Mouse (Mus musculus) liver, embryonic 16.5 days (tissue): ENCODE results near the gene Rbfox2. TPM values are rescaled to one million over a fixed set of nuclear protein-coding genes. Genes with fewer than 3 reads are reported as not detected.

Source experiments
- ATAC-seq: fragments of 200-750 bp; cut with Nextera tagmentation; 2 replicates; pipeline ENCODE4 v1.8.0; 2017; ENCODE audit warnings: low read depth, mild to moderate bottlenecking, moderate number of reproducible peaks, moderate library complexity
- H3K27ac ChIP-seq: fragments of 300-500 bp; sonication (generic); 2 replicates; pipeline ENCODE4 v1.5.1; 2014; ENCODE audit warnings: mild to moderate bottlenecking, low read length
- H3K27me3 ChIP-seq: fragments of 300-500 bp; sonication (generic); 2 replicates; pipeline ENCODE4 v1.6.1; 2014; ENCODE audit warnings: low read depth, low read length, mixed read lengths; ENCODE audit not compliant: control insufficient read depth, insufficient read depth
- H3K36me3 ChIP-seq: fragments of 300-500 bp; sonication (generic); 2 replicates; pipeline ENCODE4 v1.6.1; 2014; ENCODE audit warnings: mild to moderate bottlenecking; ENCODE audit not compliant: control insufficient read depth, insufficient read depth
- H3K4me1 ChIP-seq: fragments of 300-500 bp; sonication (generic); 2 replicates; pipeline ENCODE4 v1.6.1; 2014; ENCODE audit warnings: low read depth, low read length, mixed read lengths; ENCODE audit not compliant: control insufficient read depth
- H3K4me2 ChIP-seq: fragments of 300-500 bp; sonication (generic); 2 replicates; pipeline ENCODE4 v1.6.1; 2014; ENCODE audit warnings: low read depth, low read length, mixed read lengths
- H3K4me3 ChIP-seq: fragments of 300-500 bp; sonication (generic); 2 replicates; pipeline ENCODE4 v1.5.1; 2014; ENCODE audit warnings: low read depth, mild to moderate bottlenecking, low read length
- H3K9ac ChIP-seq: fragments of 300-500 bp; sonication (generic); 2 replicates; pipeline ENCODE4 v1.6.1; 2014; ENCODE audit warnings: low read depth, low read length
- H3K9me3 ChIP-seq: fragments of 300-500 bp; sonication (generic); replicated peaks from 2 replicates; pipeline ENCODE4 v1.6.1; 2016; ENCODE audit warnings: low read length; ENCODE audit not compliant: control insufficient read depth
- WGBS: fragments of 180-500 bp; shearing (Covaris S2); extraction: QIAGEN DNeasy Blood & Tissue Kit; methylation state at CpG from one replicate; pipeline ENCODE4 v1.1.7; 2014; ENCODE audit not compliant: insufficient replicate concordance; 5-methylcytosine and 5-hydroxymethylcytosine counted together
- polyA plus RNA-seq: library from polyadenylated mRNA; unstranded; fragments of >200 nt; fragmentation: Nextera tagmentation; extraction: Ambion mirVana; gene quantifications from 2 replicates; pipeline ENCODE4 v1.2.1, GENCODE M21; 2015

Gene Rbfox2
- polyA plus RNA-seq, 1 experiment from 2014 or later: 12.7 TPM

GRCm38 (mm10) chr15:77254128-77254527 lies 52.7 kb downstream of the Rbfox2 start:
- ATAC-seq: no peak; the same call in 1 of the 2 replicates
- Histone ChIP-seq H3K4me3 (no peak overlapping the region), H3K9ac (no peak overlapping the region), H3K27me3 (no peaks in the 10 kb centered on the region), H3K9me3 (no peaks in the 10 kb centered on the region), H3K36me3 (no peaks in the 10 kb centered on the region), H3K27ac (no peak overlapping the region), H3K4me1 (peaks cover 2% of the 10 kb centered on the region), H3K4me2 (no peak overlapping the region)
- 17% methylated on average over 2 of the region's 2 CpGs for WGBS

- Histone ChIP-seq H3K4me1 (peaks cover 2% of the 10 kb centered on the region; the same call in 1 of the 2 replicates), H3K9me3 (no peaks in the 10 kb centered on the region), H3K27ac (no peak overlapping the region), H3K27me3 (no peaks in the 10 kb centered on the region), H3K4me3 (no peak overlapping the region), H3K36me3 (no peaks in the 10 kb centered on the region), H3K4me2 (no peak overlapping the region), H3K9ac (no peak overlapping the region)
- ATAC-seq: no peak
- WGBS: 45% methylated on average over 3 of the region's 3 CpGs
Observed at GRCm38 (mm10) chr15:77251706-77252105, 55.1 kb downstream of the Rbfox2 start.

GRCm38 (mm10) chr15:77250806-77251205 lies 56.0 kb downstream of the Rbfox2 start:
- WGBS: 49% methylated on average over 2 of the region's 2 CpGs
- ATAC-seq: no peak

GRCm38 (mm10) chr15:77249421-77249820 lies 57.4 kb downstream of the Rbfox2 start:
- H3K9ac ChIP-seq: no peak overlapping the region
- ATAC-seq: no peak
- no peak overlapping the region for H3K4me3 ChIP-seq
- WGBS: 56% methylated on average over 5 of the region's 5 CpGs
- H3K27ac ChIP-seq: no peak overlapping the region
- H3K36me3 ChIP-seq: no peaks in the 10 kb centered on the region
- no peaks in the 10 kb centered on the region for H3K27me3 ChIP-seq
- H3K4me2 ChIP-seq: no peak overlapping the region
- no peaks in the 10 kb centered on the region for H3K9me3 ChIP-seq
- peaks cover 2% of the 10 kb centered on the region; the same call in 1 of the 2 replicates for H3K4me1 ChIP-seq

More at GRCm38 (mm10) chr15:77250806-77251205, 56.0 kb downstream of the Rbfox2 start:
- Histone ChIP-seq H3K27ac (no peak overlapping the region), H3K9me3 (no peaks in the 10 kb centered on the region), H3K36me3 (no peaks in the 10 kb centered on the region), H3K4me1 (peaks cover 2% of the 10 kb centered on the region; the same call in 1 of the 2 replicates), H3K27me3 (no peaks in the 10 kb centered on the region), H3K4me3 (no peak overlapping the region), H3K4me2 (no peak overlapping the region), H3K9ac (no peak overlapping the region)

GRCm38 (mm10) chr15:77245418-77246365 lies 61.1 kb downstream of the Rbfox2 start:
- no peak overlapping the region for H3K9ac ChIP-seq
- H3K36me3 ChIP-seq: no peaks in the 10 kb centered on the region
- H3K9me3 ChIP-seq: no peaks in the 10 kb centered on the region
- H3K4me2 ChIP-seq: no peak overlapping the region
- WGBS: 17% methylated on average over 11 of the region's 11 CpGs
- ATAC-seq: no peak
- H3K4me3 ChIP-seq: no peak overlapping the region
- no peak overlapping the region for H3K27ac ChIP-seq
- no peaks in the 10 kb centered on the region for H3K27me3 ChIP-seq
- no peaks in the 10 kb centered on the region; the same call in 1 of the 2 replicates for H3K4me1 ChIP-seq

- peaks cover 3% of the 10 kb centered on the region; the same call in 1 of the 2 replicates for H3K4me1 ChIP-seq
- no peak for ATAC-seq
- no peak overlapping the region for H3K4me2 ChIP-seq
- no peaks in the 10 kb centered on the region for H3K27me3 ChIP-seq
- no peak overlapping the region for H3K9ac ChIP-seq
- H3K36me3 ChIP-seq: no peaks in the 10 kb centered on the region
- H3K4me3 ChIP-seq: no peak overlapping the region
- WGBS: 53% methylated on average over 5 of the region's 5 CpGs
- no peaks in the 10 kb centered on the region for H3K9me3 ChIP-seq
- H3K27ac ChIP-seq: peak overlapping the region; percentile 81
Observed at GRCm38 (mm10) chr15:77244634-77245033, 62.2 kb downstream of the Rbfox2 start.

- WGBS: 60% methylated on average over 5 of the region's 5 CpGs
Observed at GRCm38 (mm10) chr15:77243876-77244560, 62.8 kb downstream of the Rbfox2 start.

GRCm38 (mm10) chr15:77240607-77241006 lies 66.2 kb downstream of the Rbfox2 start:
- whole genome bisulfite sequencing: 56% methylated on average over 4 of the region's 4 CpGs
- ATAC-seq: no peak
- no peak overlapping the region for H3K27ac ChIP-seq

More at GRCm38 (mm10) chr15:77243876-77244560, 62.8 kb downstream of the Rbfox2 start:
- no peak overlapping the region for H3K4me2 ChIP-seq
- peaks cover 3% of the 10 kb centered on the region; the same call in 1 of the 2 replicates for H3K4me1 ChIP-seq
- no peaks in the 10 kb centered on the region for H3K27me3 ChIP-seq
- H3K9me3 ChIP-seq: no peaks in the 10 kb centered on the region
- ATAC-seq: peak; percentile 78
- H3K36me3 ChIP-seq: no peaks in the 10 kb centered on the region
- H3K9ac ChIP-seq: no peak overlapping the region
- H3K4me3 ChIP-seq: no peak overlapping the region
- peak overlapping the region; percentile 81 for H3K27ac ChIP-seq

More at GRCm38 (mm10) chr15:77240607-77241006, 66.2 kb downstream of the Rbfox2 start:
- Histone ChIP-seq H3K4me3 (no peak overlapping the region), H3K4me2 (no peak overlapping the region), H3K36me3 (no peaks in the 10 kb centered on the region), H3K27me3 (no peaks in the 10 kb centered on the region), H3K9ac (no peak overlapping the region), H3K9me3 (no peaks in the 10 kb centered on the region), H3K4me1 (peaks cover 3% of the 10 kb centered on the region; the same call in 1 of the 2 replicates)
